Mouse (Mus musculus) forebrain, embryonic 11.5 days (tissue): ENCODE results near the gene Gm17416. TPM values are rescaled to one million over a fixed set of nuclear protein-coding genes. Genes with fewer than 3 reads are reported as not detected.

Source experiments
- ATAC-seq: fragments of 200-750 bp; cut with Nextera tagmentation; replicated peaks from 2 replicates; pipeline ENCODE4 v1.8.0; 2017; ENCODE audit warnings: moderate TSS enrichment; ENCODE audit not compliant: low FRiP score
- DNase-seq: peaks from one replicate; pipeline ENCODE4 v3.0.0-alpha.2; 2017; ENCODE audit warnings: low spot score
- H3K27ac ChIP-seq: fragments of 300-500 bp; sonication (generic); 2 replicates; pipeline ENCODE4 v1.5.1; 2014; ENCODE audit warnings: low read depth, low read length
- H3K27me3 ChIP-seq: fragments of 300-500 bp; sonication (generic); 2 replicates; pipeline ENCODE4 v1.6.1; 2014; ENCODE audit warnings: mild to moderate bottlenecking, low read length, mixed read lengths; ENCODE audit not compliant: control insufficient read depth, insufficient read depth
- H3K36me3 ChIP-seq: fragments of 300-500 bp; sonication (generic); 2 replicates; pipeline ENCODE4 v1.6.1; 2014; ENCODE audit warnings: mild to moderate bottlenecking, low read length, moderate library complexity, mixed read lengths; ENCODE audit not compliant: control insufficient read depth, insufficient read depth
- H3K4me1 ChIP-seq: fragments of 300-500 bp; sonication (generic); replicated peaks from 2 replicates; pipeline ENCODE4 v1.6.1; 2014; ENCODE audit warnings: low read length, mixed read lengths; ENCODE audit not compliant: control insufficient read depth, insufficient read depth
- H3K4me2 ChIP-seq: fragments of 300-500 bp; sonication (generic); 2 replicates; pipeline ENCODE4 v1.6.1; 2014; ENCODE audit warnings: low read depth, mild to moderate bottlenecking, low read length, moderate library complexity, mixed read lengths; ENCODE audit not compliant: severe bottlenecking
- H3K4me3 ChIP-seq: fragments of 300-500 bp; sonication (generic); 2 replicates; pipeline ENCODE4 v1.5.1; 2014; ENCODE audit warnings: low read depth, low read length
- H3K9ac ChIP-seq: fragments of 300-500 bp; sonication (generic); 2 replicates; pipeline ENCODE4 v1.6.1; 2014; ENCODE audit warnings: low read length
- H3K9me3 ChIP-seq: fragments of 300-500 bp; sonication (generic); 2 replicates; pipeline ENCODE4 v1.6.1; 2016; ENCODE audit warnings: low read length, mixed read lengths; ENCODE audit not compliant: control insufficient read depth
- WGBS: fragments of 180-500 bp; shearing (Covaris S2); extraction: QIAGEN DNeasy Blood & Tissue Kit; methylation state at CpG from one replicate; pipeline ENCODE4 v1.1.7; 2014; 5-methylcytosine and 5-hydroxymethylcytosine counted together
- polyA plus RNA-seq: library from polyadenylated mRNA; unstranded; fragments of >200 nt; fragmentation: Nextera tagmentation; extraction: Ambion mirVana; gene quantifications from 2 replicates; pipeline ENCODE4 v1.2.1, GENCODE M21; 2014

Gene Gm17416
- polyA plus RNA-seq, 1 experiment from 2014 or later, result not detected

DNA sequence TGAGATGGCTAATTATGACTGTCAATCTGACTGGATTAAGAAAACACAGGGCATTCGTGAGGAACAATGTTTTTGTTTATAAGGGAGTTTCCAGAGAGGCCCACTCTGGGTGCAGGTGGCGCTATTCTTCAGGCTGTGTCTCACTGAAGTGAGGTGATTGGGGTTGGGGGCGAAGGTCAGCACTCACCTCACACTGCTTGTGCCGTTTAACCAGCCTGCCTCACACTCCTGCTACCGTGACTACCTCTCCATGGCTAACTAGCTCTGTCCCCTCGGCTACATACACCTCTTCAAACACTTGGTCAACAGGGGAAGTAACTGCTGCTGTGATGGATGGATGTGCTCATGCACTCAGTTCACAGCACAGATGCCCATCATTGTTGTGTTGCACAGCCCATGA, 19.9 kb downstream of the Gm17416 start:
- H3K4me2 ChIP-seq, result no peak overlapping the region
- H3K36me3 ChIP-seq, result no peaks in the 10 kb centered on the region
- WGBS, result 34% methylated on average over 6 of the region's 6 CpGs
- no peak overlapping the region for H3K27ac ChIP-seq
- no peak overlapping the region for H3K4me3 ChIP-seq
- H3K9ac ChIP-seq, result no peak overlapping the region
- no peaks in the 10 kb centered on the region for H3K27me3 ChIP-seq
- ATAC-seq (no peak), DNase-seq (no peak)
- no peaks in the 10 kb centered on the region for H3K9me3 ChIP-seq
- no peaks in the 10 kb centered on the region for H3K4me1 ChIP-seq

DNA sequence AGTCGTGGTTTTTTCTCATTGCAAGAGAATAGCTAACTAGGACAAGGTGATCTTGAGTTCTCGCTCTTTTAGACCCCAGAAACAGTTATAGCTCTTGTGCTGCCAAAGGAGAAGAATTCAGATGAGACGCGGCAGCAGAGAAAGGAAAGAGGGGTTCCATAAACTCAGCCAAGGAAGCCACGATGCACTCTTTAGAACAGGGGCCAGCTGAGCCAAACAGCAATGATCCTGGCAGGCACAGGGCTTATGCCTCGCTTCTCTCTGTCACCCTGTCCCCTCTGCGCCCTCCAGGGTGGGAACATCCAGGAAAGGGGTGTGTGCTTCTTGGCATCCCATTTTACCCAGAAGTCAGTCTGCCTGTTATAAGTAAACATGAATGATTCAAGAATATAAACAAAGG, 30.2 kb downstream of the Gm17416 start, which contains the start of gene Defb45:
Gene Defb45 (minus strand): TSS at position 101 of the 400 bp plus-strand sequence.
- H3K27ac ChIP-seq, result no peak within 1 kb of the TSS
- ATAC-seq (no peak), DNase-seq (no peak)
- H3K4me3 ChIP-seq, result no peak within 1 kb of the TSS
- no peaks in the 10 kb centered on the region for H3K36me3 ChIP-seq
- H3K9me3 ChIP-seq, result no peaks in the 10 kb centered on the region
- H3K4me2 ChIP-seq, result no peak within 1 kb of the TSS
- 73% methylated on average over 7 of the region's 7 CpGs for WGBS
- H3K4me1 ChIP-seq, result no peaks in the 10 kb centered on the region
- no peak within 1 kb of the TSS for H3K9ac ChIP-seq
- H3K27me3 ChIP-seq, result no peaks in the 10 kb centered on the region

DNA sequence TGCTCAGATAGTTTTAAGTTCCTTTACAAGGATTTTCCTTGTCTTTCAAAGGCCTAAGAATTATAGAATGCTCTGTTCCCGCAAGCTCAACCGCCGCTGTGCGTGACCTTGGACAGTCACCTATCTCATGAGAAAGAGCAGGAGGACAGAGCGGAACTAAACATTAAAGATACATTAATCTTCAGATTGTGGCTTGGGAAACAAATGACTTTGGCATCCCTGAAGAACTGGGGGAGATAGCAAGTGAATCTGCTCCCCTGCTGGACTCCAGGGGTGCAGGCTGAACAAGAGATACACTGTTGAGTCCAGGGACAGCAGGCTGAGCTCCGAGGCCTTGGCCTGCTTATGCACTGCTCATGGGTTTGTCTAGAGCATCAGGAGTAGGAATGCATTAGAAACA, 30.9 kb downstream of the Gm17416 start:
- no peak overlapping the region for H3K4me3 ChIP-seq
- no peak for ATAC-seq
- no peaks in the 10 kb centered on the region for H3K9me3 ChIP-seq
- H3K36me3 ChIP-seq, result no peaks in the 10 kb centered on the region
- no peaks in the 10 kb centered on the region for H3K4me1 ChIP-seq
- no peak for DNase-seq
- no peaks in the 10 kb centered on the region for H3K27me3 ChIP-seq
- no peak overlapping the region for H3K4me2 ChIP-seq
- 94% methylated on average over 6 of the region's 6 CpGs for WGBS
- H3K9ac ChIP-seq, result no peak overlapping the region
- no peak overlapping the region for H3K27ac ChIP-seq

DNA sequence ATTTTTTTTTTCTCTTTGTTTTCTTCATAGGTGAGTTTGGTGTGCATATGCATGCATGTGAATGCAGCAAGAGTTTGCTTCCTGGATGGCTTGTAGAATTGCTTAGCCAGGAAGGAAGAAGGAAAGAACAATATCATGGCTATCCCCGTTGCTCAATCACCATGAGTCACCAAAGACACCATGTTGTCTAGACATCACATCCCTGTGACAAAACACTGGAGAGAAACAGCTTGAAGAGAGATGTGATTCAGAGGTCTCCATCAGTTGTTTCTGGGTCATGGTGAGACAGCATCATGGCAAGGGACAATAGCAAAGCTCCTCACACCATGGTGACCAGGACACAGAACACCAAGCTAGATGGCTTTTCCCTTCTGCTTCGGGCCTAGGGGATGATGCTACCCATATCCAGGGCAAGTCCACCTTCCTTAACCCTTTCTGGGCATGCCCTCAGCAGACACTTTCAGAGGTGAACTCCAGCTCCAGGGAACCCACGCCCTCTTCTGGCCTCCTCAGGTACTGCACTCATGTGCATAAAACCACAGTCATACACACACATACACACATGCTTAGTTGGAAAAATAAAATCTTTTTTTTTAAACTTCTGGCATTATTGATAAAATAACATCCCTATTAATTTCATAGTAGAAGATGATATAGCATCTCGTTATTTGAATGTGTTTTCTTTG, 32.3 kb downstream of the Gm17416 start:
- H3K27me3 ChIP-seq, result no peaks in the 10 kb centered on the region
- H3K4me2 ChIP-seq, result no peak overlapping the region
- WGBS, result 73% methylated on average over 4 of the region's 4 CpGs
- no peaks in the 10 kb centered on the region for H3K4me1 ChIP-seq
- no peak for DNase-seq
- H3K36me3 ChIP-seq, result no peaks in the 10 kb centered on the region
- H3K4me3 ChIP-seq, result no peak overlapping the region
- H3K9me3 ChIP-seq, result no peaks in the 10 kb centered on the region
- no peak overlapping the region for H3K27ac ChIP-seq
- no peak for ATAC-seq
- H3K9ac ChIP-seq, result no peak overlapping the region

DNA sequence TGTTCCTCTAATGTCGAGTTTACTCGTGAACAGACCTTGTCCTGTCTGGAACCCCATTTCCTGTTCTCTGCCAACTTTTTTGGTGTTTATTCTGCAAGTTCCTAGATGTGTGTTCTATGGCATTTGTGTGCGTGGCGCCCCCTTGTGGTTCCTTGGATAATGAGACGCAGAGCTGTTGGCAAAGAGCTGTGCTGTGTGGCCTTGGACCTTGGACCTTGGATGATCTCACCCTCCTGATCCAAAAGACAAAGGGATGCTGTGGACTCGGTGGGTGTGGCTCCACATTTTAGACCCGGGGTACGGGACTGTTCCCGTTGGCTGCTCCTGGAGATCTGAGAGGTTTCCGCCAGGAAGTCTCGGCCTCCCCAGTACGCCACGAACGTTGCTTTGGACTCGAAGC, 34.9 kb downstream of the Gm17416 start, which contains the start of gene Defb36:
Gene Defb36 (plus strand): TSS at position 271 of the 400 bp plus-strand sequence.
- Histone ChIP-seq H3K4me2 (no peak within 1 kb of the TSS), H3K27ac (no peak within 1 kb of the TSS), H3K4me3 (no peak within 1 kb of the TSS), H3K9me3 (no peaks in the 10 kb centered on the region), H3K36me3 (no peaks in the 10 kb centered on the region), H3K9ac (no peak within 1 kb of the TSS), H3K27me3 (no peaks in the 10 kb centered on the region), H3K4me1 (no peaks in the 10 kb centered on the region)
- ATAC-seq (no peak), DNase-seq (peak; percentile 57)
- WGBS, result 82% methylated on average over 15 of the region's 15 CpGs

DNA sequence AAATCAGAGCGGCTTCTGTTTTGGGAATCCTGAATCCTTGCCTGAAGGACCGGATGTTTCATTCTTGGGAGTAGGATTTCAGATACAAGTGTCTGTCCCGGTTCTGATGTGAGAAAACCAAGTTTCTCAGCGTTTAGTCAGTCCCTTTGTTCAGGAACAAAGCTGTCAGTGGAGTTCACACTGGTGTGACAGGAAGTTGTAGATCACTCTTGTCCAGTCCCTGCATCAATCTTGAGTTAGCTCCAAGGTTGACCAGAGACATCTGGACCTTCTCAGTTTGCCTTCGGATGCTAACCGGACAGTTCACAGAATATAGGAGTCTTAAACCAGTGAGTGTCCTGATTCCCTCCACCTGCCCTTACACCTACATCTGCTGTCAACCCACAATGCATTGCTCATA, 38.6 kb downstream of the Gm17416 start:
- no peak overlapping the region for H3K9ac ChIP-seq
- DNase-seq (no peak), ATAC-seq (no peak)
- no peaks in the 10 kb centered on the region for H3K36me3 ChIP-seq
- WGBS, result 81% methylated on average over 6 of the region's 6 CpGs
- H3K4me1 ChIP-seq, result no peaks in the 10 kb centered on the region
- no peak overlapping the region for H3K4me3 ChIP-seq
- no peak overlapping the region for H3K27ac ChIP-seq
- H3K27me3 ChIP-seq, result no peaks in the 10 kb centered on the region
- H3K4me2 ChIP-seq, result no peak overlapping the region
- H3K9me3 ChIP-seq, result no peaks in the 10 kb centered on the region

DNA sequence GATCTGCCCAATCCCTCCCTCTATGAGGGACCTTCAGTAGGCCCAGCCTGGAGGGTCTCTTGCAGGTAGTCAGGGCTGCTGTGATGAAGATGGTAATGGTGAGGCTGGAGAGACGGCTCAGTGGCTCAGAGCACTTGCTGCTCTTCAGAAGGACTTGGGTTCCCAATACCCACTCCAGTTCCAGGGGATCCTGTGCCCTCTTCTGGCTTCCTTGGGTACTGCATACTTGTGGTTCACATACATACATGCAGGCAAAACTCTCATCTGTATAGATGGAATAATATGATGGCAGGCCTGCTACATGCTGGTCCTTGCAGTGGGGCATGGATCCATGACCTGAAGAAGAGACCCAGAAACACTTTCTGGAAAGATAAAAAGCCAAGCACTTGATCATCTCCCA, 39.6 kb downstream of the Gm17416 start:
- ATAC-seq (no peak), DNase-seq (no peak)
- Histone ChIP-seq H3K27ac (no peak overlapping the region), H3K9ac (no peak overlapping the region), H3K4me3 (no peak overlapping the region), H3K27me3 (no peaks in the 10 kb centered on the region), H3K4me2 (no peak overlapping the region), H3K4me1 (no peaks in the 10 kb centered on the region), H3K9me3 (no peaks in the 10 kb centered on the region), H3K36me3 (no peaks in the 10 kb centered on the region)
- WGBS, result 96% methylated on average over 1 of the region's 1 CpGs

DNA sequence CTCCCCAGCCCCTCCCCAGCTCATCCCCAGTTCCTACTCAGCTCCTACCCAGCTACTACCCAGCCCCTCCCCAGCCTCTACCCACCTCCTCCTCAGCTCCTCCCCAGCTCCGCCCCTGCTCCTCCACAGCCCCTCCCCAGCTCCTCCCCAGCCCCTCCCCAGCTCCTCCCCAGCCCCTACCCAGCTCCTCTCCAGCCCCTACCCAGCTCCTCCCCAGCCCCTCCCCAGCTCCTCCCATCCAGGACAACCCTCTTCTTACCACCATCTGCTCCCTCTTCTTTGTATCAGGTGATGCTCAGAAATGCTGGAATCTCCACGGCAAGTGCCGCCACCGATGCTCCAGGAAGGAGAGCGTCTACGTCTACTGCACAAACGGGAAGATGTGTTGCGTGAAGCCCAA, 43.1 kb downstream of the Gm17416 start:
- DNase-seq, result peak; percentile 57
- Histone ChIP-seq H3K4me1 (no peaks in the 10 kb centered on the region), H3K4me3 (no peak overlapping the region), H3K9me3 (no peaks in the 10 kb centered on the region), H3K9ac (no peak overlapping the region), H3K4me2 (no peak overlapping the region), H3K27me3 (no peaks in the 10 kb centered on the region), H3K36me3 (no peaks in the 10 kb centered on the region), H3K27ac (no peak overlapping the region)
- ATAC-seq, result 0 out of 2 replicates have a peak, but pooled peaks have one; percentile 27
- 29% methylated on average over 8 of the region's 8 CpGs for WGBS

DNA sequence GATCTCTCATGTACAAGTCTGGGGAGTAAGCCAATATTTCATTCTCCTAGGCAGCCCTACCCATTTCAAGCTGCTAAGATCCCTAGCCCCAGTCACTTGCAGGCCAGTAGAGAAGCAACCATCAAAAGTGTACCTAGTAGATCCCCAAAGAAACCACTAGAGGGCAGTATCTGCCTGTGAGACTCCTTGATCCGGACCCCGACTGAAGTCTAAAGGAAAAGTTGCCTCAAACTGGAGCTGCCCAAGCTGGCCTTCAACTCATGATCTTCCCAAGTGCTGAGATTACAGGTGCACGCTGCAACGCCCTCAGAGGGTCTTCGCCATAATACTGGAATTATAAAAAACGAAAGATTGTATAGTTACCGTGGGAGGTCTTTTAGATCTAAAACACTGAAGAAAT, 46.4 kb downstream of the Gm17416 start:
- H3K27me3 ChIP-seq, result no peaks in the 10 kb centered on the region
- H3K4me2 ChIP-seq, result no peak overlapping the region
- no peaks in the 10 kb centered on the region for H3K4me1 ChIP-seq
- no peak overlapping the region for H3K4me3 ChIP-seq
- no peak overlapping the region for H3K27ac ChIP-seq
- DNase-seq (peak; percentile 61), ATAC-seq (peak; percentile 65)
- WGBS, result 12% methylated on average over 7 of the region's 7 CpGs
- H3K9ac ChIP-seq, result no peak overlapping the region
- H3K36me3 ChIP-seq, result no peaks in the 10 kb centered on the region
- H3K9me3 ChIP-seq, result no peaks in the 10 kb centered on the region
